Mouse (Mus musculus) lung, adult 2 months (tissue): ENCODE data around the gene S100a6.

Source experiments
- CTCF ChIP-seq: fragments of 200-500 bp; IDR thresholded peaks from 2 replicates; pipeline ENCODE4 v1.5.1; 2011; ENCODE audit warnings: mild to moderate bottlenecking, low read length, control low read depth; ENCODE audit not compliant: insufficient read depth
- POLR2A ChIP-seq: fragments of 200-500 bp; IDR thresholded peaks from 2 replicates; pipeline ENCODE4 v1.6.1; 2011; ENCODE audit warnings: low read depth, mild to moderate bottlenecking, control low read depth, low read length, borderline replicate concordance; ENCODE audit errors: extremely low read depth

DNA sequence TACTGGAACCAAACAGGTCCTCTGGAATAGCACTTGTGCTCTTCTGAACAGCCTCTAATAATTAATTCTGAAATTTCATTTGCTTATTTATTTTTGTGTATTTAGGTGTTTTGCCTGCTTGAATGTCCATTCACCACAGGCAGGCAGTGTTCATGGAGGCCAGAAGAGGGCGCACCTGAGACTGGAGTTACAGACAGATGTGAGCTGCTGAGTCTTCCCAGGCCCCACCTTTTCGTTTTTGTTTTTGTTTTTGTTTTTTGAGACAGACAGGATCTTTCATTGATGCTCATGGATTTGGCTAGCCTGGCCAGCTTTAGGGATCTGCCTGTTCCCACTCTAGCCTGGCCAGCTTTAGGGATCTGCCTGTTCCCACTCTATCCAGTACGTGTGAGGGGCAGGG, 31.5 kb downstream of the S100a6 start:
- TF ChIP-seq CTCF (peak; percentile 74), POLR2A (no peak)
